Mouse (Mus musculus) frontal cortex, adult (tissue): Measurements from ENCODE around the gene Scgb2b15.
"Not testable (repeated sequence)": the region's sequence is repeated elsewhere in the genome, so short reads cannot be mapped to it uniquely, and the experiment has no call there.

ENCODE experiments used
- ATAC-seq: cut with Nextera tagmentation; 2 replicates; pipeline ENCODE4 v1.9.2; 2017; ENCODE audit warnings: mild to moderate bottlenecking, moderate library complexity, mixed read lengths; ENCODE audit not compliant: low TSS enrichment

Gene Scgb2b15

DNA sequence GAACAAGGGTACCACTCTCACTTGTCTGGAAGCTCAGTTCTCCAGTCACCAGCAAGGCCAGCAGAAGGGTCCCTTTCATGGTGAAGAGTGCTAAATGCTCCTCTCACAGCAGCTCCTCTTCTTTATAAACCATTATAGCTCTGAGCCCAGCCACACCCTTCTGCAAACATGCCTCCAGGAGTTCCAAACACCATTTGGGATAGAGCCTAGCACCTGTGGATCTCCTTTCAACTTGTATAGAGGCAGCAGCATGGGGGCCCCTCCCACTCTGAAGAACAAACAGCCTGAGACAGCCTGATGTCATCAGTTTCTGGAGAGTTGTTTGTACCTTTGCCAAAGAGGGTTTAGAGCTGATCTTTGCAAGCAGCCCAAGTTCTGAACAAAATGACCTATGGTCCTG lies at the start of gene Scgb2b15:
Gene Scgb2b15, minus strand, starts transcription at position 101 of the 400 bp plus-strand sequence.
- not testable (repeated sequence) for ATAC-seq

DNA sequence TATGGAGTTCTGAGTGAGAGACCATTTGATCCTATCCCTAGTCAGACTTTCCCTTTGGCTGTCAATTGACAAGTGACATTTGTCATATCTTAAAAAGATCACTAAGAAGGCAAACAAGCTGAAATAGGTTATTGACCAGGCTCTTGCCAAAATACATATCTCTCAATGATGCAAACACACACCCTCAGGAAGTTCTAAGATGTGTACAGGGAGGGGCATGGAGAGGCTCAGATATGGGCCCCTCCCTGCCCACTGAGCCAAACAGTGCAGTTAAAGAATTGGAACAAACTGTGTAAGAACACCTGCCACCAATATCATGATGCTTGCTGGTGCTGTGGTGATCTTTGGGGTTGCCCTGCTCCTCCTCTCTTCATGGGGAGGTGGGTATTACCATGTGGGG lies 6.8 kb upstream of the Scgb2b15 start, which contains the start of gene Scgb1b15:
Gene Scgb1b15, plus strand, starts transcription at position 301 of the 400 bp plus-strand sequence.
- not testable (repeated sequence) for ATAC-seq
